Mouse (Mus musculus): ENCODE results near the gene Smg6. TPM values are rescaled to one million over a fixed set of nuclear protein-coding genes. Genes with fewer than 3 reads are reported as not detected.

Gene Smg6
- polyA plus RNA-seq, 1 experiment from 2014 or later: 17.1 TPM

GRCm38 (mm10) chr11:75044333-75044732 lies 118.7 kb downstream of the Smg6 start:
- H3K9me3 ChIP-seq: no peaks in the 10 kb centered on the region
- no peak for ATAC-seq (replicated peaks)
- H3K4me1 ChIP-seq: no peaks in the 10 kb centered on the region
- H3K4me2 ChIP-seq: no peak overlapping the region
- 92% methylated on average over 3 of the region's 3 CpGs for WGBS
- no peak overlapping the region for H3K27ac ChIP-seq
- H3K27me3 ChIP-seq (replicated peaks): no peaks in the 10 kb centered on the region
- H3K9ac ChIP-seq: no peak overlapping the region
- peaks cover 4% of the 10 kb centered on the region; the same call in 1 of the 2 replicates for H3K36me3 ChIP-seq (replicated peaks)
- no peak overlapping the region for H3K4me3 ChIP-seq

DNA sequence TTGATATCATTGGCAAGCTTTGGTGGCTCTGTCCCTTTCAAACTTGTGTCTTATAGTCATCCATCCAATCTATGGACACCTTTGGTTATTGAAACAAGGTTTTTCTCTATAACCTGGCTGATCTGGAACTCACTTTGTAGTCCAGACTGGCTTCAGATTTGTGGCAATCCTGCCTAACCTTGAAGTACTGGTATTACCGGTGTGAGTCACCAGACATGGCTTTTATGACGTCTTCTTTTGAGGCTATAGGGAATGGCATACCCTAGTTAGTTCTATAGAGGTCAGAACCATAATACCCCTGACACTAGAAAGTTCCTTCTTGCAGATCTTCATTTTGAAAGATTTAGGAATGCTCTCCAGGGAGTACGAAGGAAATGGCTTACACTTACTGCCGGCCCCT lies 120.2 kb downstream of the Smg6 start:
- Histone ChIP-seq H3K9ac (no peak overlapping the region), H3K9me3 (no peaks in the 10 kb centered on the region), H3K36me3 (replicated peaks) (no peaks in the 10 kb centered on the region; the same call in 1 of the 2 replicates), H3K4me3 (no peak overlapping the region), H3K4me2 (no peak overlapping the region), H3K4me1 (no peaks in the 10 kb centered on the region), H3K27ac (no peak overlapping the region), H3K27me3 (replicated peaks) (no peaks in the 10 kb centered on the region)
- WGBS: 97% methylated on average over 4 of the region's 4 CpGs
- no peak for ATAC-seq (replicated peaks)

DNA sequence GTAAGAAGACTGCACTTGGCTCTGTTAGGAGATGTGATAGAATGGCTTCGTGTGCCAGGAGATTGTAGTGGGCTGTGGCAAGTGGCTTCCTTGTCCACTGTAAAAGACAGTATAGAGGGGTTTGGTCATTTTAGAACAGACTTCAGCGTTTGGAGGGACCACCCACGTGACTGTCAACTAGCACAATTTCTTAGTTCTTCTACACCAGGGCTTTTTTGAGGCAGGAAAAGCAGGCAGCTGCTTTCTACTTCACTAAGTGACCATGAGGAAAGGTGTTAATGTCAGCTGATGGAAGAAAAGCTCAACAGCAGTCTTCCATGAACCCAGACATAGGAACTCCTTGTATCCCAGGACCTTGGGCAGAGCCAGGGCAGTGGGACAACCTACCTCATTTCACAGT lies 121.0 kb downstream of the Smg6 start:
- H3K36me3 ChIP-seq (replicated peaks): no peaks in the 10 kb centered on the region; the same call in 1 of the 2 replicates
- ATAC-seq (replicated peaks): no peak
- H3K4me1 ChIP-seq: no peaks in the 10 kb centered on the region
- no peaks in the 10 kb centered on the region for H3K9me3 ChIP-seq
- H3K9ac ChIP-seq: no peak overlapping the region
- H3K27ac ChIP-seq: no peak overlapping the region
- whole genome bisulfite sequencing: 88% methylated on average over 3 of the region's 3 CpGs
- no peak overlapping the region for H3K4me2 ChIP-seq
- H3K4me3 ChIP-seq: no peak overlapping the region
- no peaks in the 10 kb centered on the region for H3K27me3 ChIP-seq (replicated peaks)

- Histone ChIP-seq H3K36me3 (replicated peaks) (no peaks in the 10 kb centered on the region; the same call in 1 of the 2 replicates), H3K4me1 (no peaks in the 10 kb centered on the region), H3K9me3 (no peaks in the 10 kb centered on the region), H3K9ac (no peak overlapping the region), H3K27ac (no peak overlapping the region), H3K4me3 (no peak overlapping the region), H3K4me2 (no peak overlapping the region), H3K27me3 (replicated peaks) (no peaks in the 10 kb centered on the region)
- ATAC-seq (replicated peaks): no peak
- WGBS: 63% methylated on average over 6 of the region's 6 CpGs
Measured at GRCm38 (mm10) chr11:75047066-75047465, 121.4 kb downstream of the Smg6 start.

GRCm38 (mm10) chr11:75047736-75048407 lies 122.2 kb downstream of the Smg6 start:
- no peaks in the 10 kb centered on the region for H3K4me1 ChIP-seq
- no peak overlapping the region for H3K27ac ChIP-seq
- WGBS: 87% methylated on average over 7 of the region's 7 CpGs
- no peak for ATAC-seq (replicated peaks)
- no peaks in the 10 kb centered on the region for H3K27me3 ChIP-seq (replicated peaks)
- H3K4me3 ChIP-seq: no peak overlapping the region
- H3K9me3 ChIP-seq: no peaks in the 10 kb centered on the region
- H3K9ac ChIP-seq: no peak overlapping the region
- no peaks in the 10 kb centered on the region; the same call in 1 of the 2 replicates for H3K36me3 ChIP-seq (replicated peaks)
- H3K4me2 ChIP-seq: no peak overlapping the region

DNA sequence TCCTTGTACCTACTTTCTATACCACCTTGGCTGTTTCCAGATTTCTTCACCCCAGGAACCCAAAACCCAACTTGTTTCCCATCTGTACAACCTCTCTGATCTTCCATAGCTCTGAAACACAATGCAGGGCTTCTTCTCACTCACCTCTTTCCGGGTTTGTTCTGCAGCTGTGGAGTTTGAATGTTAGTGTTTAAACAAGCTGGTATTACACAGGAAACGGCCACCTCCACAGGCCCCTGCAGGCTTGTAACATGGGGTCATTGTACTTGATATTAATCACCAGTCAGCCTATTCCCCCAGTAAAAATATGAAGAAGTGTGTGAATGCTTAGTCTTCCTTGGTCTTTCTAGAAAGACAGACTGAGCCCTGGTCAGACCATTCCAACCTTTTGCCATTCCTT lies 123.5 kb downstream of the Smg6 start:
- Histone ChIP-seq H3K9me3 (no peaks in the 10 kb centered on the region), H3K4me3 (no peak overlapping the region), H3K27me3 (replicated peaks) (no peaks in the 10 kb centered on the region), H3K9ac (no peak overlapping the region), H3K36me3 (replicated peaks) (no peaks in the 10 kb centered on the region; the same call in 1 of the 2 replicates), H3K4me1 (no peaks in the 10 kb centered on the region), H3K4me2 (no peak overlapping the region), H3K27ac (no peak overlapping the region)
- no peak for ATAC-seq (replicated peaks)
- 76% methylated on average over 2 of the region's 2 CpGs for WGBS

- Histone ChIP-seq H3K36me3 (replicated peaks) (no peaks in the 10 kb centered on the region; the same call in 1 of the 2 replicates), H3K9ac (no peak overlapping the region), H3K4me2 (no peak overlapping the region), H3K4me3 (no peak overlapping the region), H3K9me3 (no peaks in the 10 kb centered on the region), H3K27me3 (replicated peaks) (no peaks in the 10 kb centered on the region), H3K27ac (no peak overlapping the region), H3K4me1 (no peaks in the 10 kb centered on the region)
- no peak for ATAC-seq (replicated peaks)
- 93% methylated on average over 2 of the region's 2 CpGs for WGBS
Measured at GRCm38 (mm10) chr11:75049807-75050206, 124.2 kb downstream of the Smg6 start.

DNA sequence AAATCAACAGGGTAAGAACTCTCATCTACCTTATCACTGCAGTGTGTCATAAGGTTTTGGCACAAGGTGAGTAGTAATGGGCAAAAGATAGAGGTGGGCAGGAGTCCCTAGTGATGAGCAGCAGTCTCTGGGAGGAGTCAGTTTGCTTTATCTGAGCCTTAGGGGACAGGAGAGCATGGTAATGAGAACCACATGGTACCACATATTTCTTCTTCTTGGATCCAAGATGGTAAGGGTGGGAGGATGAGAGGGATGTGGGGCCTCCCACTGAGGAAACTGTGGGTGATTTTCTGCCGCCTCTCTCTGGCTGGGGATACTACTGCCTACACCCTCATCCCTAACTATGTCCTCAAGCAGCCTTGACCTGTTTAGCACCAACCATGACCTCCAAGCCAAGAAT lies 125.6 kb downstream of the Smg6 start:
- Histone ChIP-seq H3K27ac (no peak overlapping the region), H3K4me3 (no peak overlapping the region), H3K4me2 (no peak overlapping the region), H3K4me1 (no peaks in the 10 kb centered on the region), H3K27me3 (replicated peaks) (no peaks in the 10 kb centered on the region), H3K9ac (no peak overlapping the region), H3K9me3 (no peaks in the 10 kb centered on the region), H3K36me3 (replicated peaks) (no peaks in the 10 kb centered on the region; the same call in 1 of the 2 replicates)
- WGBS: 83% methylated on average over 1 of the region's 1 CpGs
- ATAC-seq (replicated peaks): no peak

DNA sequence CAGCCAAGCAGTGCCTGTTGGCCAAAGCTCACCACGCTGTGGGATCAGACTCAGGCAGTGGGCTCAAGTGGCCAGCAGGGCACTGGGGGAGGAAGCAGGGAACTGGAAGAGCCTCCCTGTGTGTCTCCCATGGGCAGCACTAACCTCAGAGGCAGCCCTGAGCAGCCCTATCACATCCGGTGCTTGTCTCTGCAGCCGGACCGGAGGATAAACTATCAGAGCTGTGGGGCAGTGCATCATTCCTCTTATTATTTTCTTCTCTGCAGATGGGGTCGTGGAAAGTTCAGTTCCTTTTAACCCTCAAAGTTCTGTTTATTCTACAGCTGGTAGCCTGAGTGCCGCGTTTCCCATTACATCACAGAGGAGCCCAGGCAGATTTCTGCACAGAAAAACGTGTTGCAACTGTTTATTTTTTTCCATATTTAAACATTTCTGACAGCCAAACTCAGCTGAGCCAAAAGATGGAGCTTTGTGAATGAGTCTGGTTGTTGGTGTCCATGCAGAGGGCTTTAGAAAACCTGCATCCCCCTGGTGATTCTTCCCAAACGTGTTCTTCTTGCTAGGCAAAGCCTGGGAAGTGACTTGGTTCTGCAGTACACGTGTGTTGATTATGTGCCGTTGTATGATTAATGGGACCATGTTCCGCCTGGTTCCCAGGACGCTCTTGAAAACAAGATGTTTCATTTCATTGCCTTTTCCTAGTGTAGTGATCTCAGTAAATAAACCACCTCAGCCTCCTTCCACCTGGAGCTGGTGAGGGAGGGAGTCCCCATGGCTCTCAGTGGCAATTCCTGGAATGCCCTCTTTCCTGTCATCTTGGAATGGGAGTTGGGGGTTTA lies 126.3 kb downstream of the Smg6 start:
- no peak overlapping the region for H3K27ac ChIP-seq
- WGBS: 81% methylated on average over 13 of the region's 13 CpGs

GRCm38 (mm10) chr11:75053020-75053419 lies 127.4 kb downstream of the Smg6 start:
- H3K4me2 ChIP-seq: no peak overlapping the region
- WGBS: 91% methylated on average over 2 of the region's 2 CpGs
- ATAC-seq (replicated peaks): no peak
- no peak overlapping the region for H3K4me3 ChIP-seq
- no peaks in the 10 kb centered on the region for H3K9me3 ChIP-seq
- H3K27me3 ChIP-seq (replicated peaks): no peaks in the 10 kb centered on the region
- no peaks in the 10 kb centered on the region for H3K36me3 ChIP-seq (replicated peaks)
- no peak overlapping the region for H3K27ac ChIP-seq
- no peak overlapping the region for H3K9ac ChIP-seq
- H3K4me1 ChIP-seq: no peaks in the 10 kb centered on the region

More for the DNA sequence above, 126.3 kb downstream of the Smg6 start:
- ATAC-seq (replicated peaks): no peak
- Histone ChIP-seq H3K9ac (no peak overlapping the region), H3K4me2 (no peak overlapping the region), H3K4me3 (no peak overlapping the region), H3K27me3 (replicated peaks) (no peaks in the 10 kb centered on the region), H3K4me1 (no peaks in the 10 kb centered on the region), H3K9me3 (no peaks in the 10 kb centered on the region), H3K36me3 (replicated peaks) (no peaks in the 10 kb centered on the region)

GRCm38 (mm10) chr11:75053722-75054121 lies 128.1 kb downstream of the Smg6 start:
- no peaks in the 10 kb centered on the region for H3K4me1 ChIP-seq
- no peak overlapping the region for H3K4me3 ChIP-seq
- 76% methylated on average over 7 of the region's 7 CpGs for WGBS
- no peak for ATAC-seq (replicated peaks)
- no peak overlapping the region for H3K4me2 ChIP-seq
- H3K27ac ChIP-seq: no peak overlapping the region
- H3K9ac ChIP-seq: no peak overlapping the region
- no peaks in the 10 kb centered on the region for H3K36me3 ChIP-seq (replicated peaks)
- H3K27me3 ChIP-seq (replicated peaks): no peaks in the 10 kb centered on the region
- H3K9me3 ChIP-seq: no peaks in the 10 kb centered on the region

- Histone ChIP-seq H3K4me1 (no peaks in the 10 kb centered on the region), H3K9me3 (no peaks in the 10 kb centered on the region), H3K36me3 (replicated peaks) (no peaks in the 10 kb centered on the region), H3K9ac (no peak overlapping the region), H3K4me2 (no peak overlapping the region), H3K4me3 (no peak overlapping the region), H3K27ac (no peak overlapping the region), H3K27me3 (replicated peaks) (no peaks in the 10 kb centered on the region)
- 79% methylated on average over 5 of the region's 5 CpGs for WGBS
- no peak for ATAC-seq (replicated peaks)
Measured at GRCm38 (mm10) chr11:75054184-75054877, 128.7 kb downstream of the Smg6 start.

All from midbrain, embryonic 15.5 days (tissue).